Mouse (Mus musculus) myocyte (in vitro differentiated cells): ENCODE measurements at regions not wholly inside any gene's neighbourhood (a gene's known extent, or its start where the extent isn't known, plus 50 kb on each side); places are given as distances from the start of the nearest gene placed in this dataset.

Source experiments
- H3K27me3 ChIP-seq: one replicate; pipeline ENCODE4 v1.6.1; 2011; ENCODE audit not compliant: control insufficient read depth, insufficient read depth, insufficient read length
- H3K36me3 ChIP-seq: one replicate; pipeline ENCODE4 v1.6.1; 2011; ENCODE audit not compliant: control insufficient read depth, insufficient read depth
- H3K4me2 ChIP-seq: one replicate; pipeline ENCODE4 v1.6.1; 2011; ENCODE audit warnings: low read depth, control low read depth
- H3K4me3 ChIP-seq: one replicate; pipeline ENCODE4 v1.5.1; 2011; ENCODE audit warnings: mild to moderate bottlenecking, control low read depth, moderate library complexity
- H3K79me2 ChIP-seq: one replicate; pipeline ENCODE4 v1.6.1; 2011; ENCODE audit not compliant: control insufficient read depth, insufficient read depth
- H3ac ChIP-seq: one replicate; pipeline ENCODE4 v1.6.1; 2011; ENCODE audit not compliant: control insufficient read depth, insufficient read length
- CEBPB ChIP-seq: IDR thresholded peaks from 2 replicates; pipeline ENCODE4 v1.6.1; 2011; ENCODE audit warnings: mild to moderate bottlenecking, moderate library complexity; ENCODE audit not compliant: poor library complexity, insufficient read depth, severe bottlenecking
- E2F4 ChIP-seq: IDR thresholded peaks from one replicate; pipeline ENCODE4 v1.6.1; 2011; ENCODE audit warnings: mild to moderate bottlenecking, control low read depth, moderate library complexity; ENCODE audit not compliant: insufficient read depth
- MAX ChIP-seq: IDR thresholded peaks from one replicate; pipeline ENCODE4 v1.6.1; 2011; ENCODE audit warnings: low read depth, mild to moderate bottlenecking, control low read depth
- MYOD1 ChIP-seq, 3 experiments: IDR thresholded peaks; one replicate each; pipeline ENCODE4 v1.6.1; 2011; ENCODE audit warnings: control low read depth in 2 of 3, low read depth in 2 of 3, mild to moderate bottlenecking in 2 of 3, moderate library complexity in 1 of 3; ENCODE audit not compliant: insufficient read length in 2 of 3, control insufficient read depth in 1 of 3
- MYOG ChIP-seq, 3 experiments: IDR thresholded peaks; one replicate each; pipeline ENCODE4 v1.6.1; 2011; ENCODE audit warnings: control low read depth in 2 of 3, low read depth in 2 of 3, mild to moderate bottlenecking in 2 of 3; ENCODE audit not compliant: insufficient read length in 2 of 3, control insufficient read depth in 1 of 3, insufficient read depth in 1 of 3
- POLR2A ChIP-seq: IDR thresholded peaks from one replicate; pipeline ENCODE4 v1.6.1; 2011; ENCODE audit warnings: low read depth, mild to moderate bottlenecking, control low read depth, moderate library complexity; ENCODE audit not compliant: insufficient read length
- POLR2AphosphoS2 ChIP-seq: IDR thresholded peaks from one replicate; pipeline ENCODE4 v1.6.1; 2011; ENCODE audit warnings: low read depth, control low read depth; ENCODE audit not compliant: insufficient read length
- REST ChIP-seq: IDR thresholded peaks from one replicate; pipeline ENCODE4 v1.6.1; 2011; ENCODE audit warnings: mild to moderate bottlenecking, control low read depth, moderate library complexity; ENCODE audit not compliant: insufficient read depth, insufficient read length
- SRF ChIP-seq: IDR thresholded peaks from one replicate; pipeline ENCODE4 v1.6.1; 2011; ENCODE audit warnings: low read depth; ENCODE audit not compliant: control insufficient read depth, insufficient read length
- TCF12 ChIP-seq: IDR thresholded peaks from one replicate; pipeline ENCODE4 v1.6.1; 2011; ENCODE audit warnings: mild to moderate bottlenecking, control low read depth; ENCODE audit not compliant: poor library complexity, insufficient read depth, severe bottlenecking
- TCF3 ChIP-seq: IDR thresholded peaks from one replicate; pipeline ENCODE4 v1.6.1; 2011; ENCODE audit warnings: low read depth, control low read depth; ENCODE audit not compliant: insufficient read length
- USF1 ChIP-seq: IDR thresholded peaks from one replicate; pipeline ENCODE4 v1.6.1; 2011; ENCODE audit warnings: low read depth, mild to moderate bottlenecking, control low read depth, moderate library complexity

DNA sequence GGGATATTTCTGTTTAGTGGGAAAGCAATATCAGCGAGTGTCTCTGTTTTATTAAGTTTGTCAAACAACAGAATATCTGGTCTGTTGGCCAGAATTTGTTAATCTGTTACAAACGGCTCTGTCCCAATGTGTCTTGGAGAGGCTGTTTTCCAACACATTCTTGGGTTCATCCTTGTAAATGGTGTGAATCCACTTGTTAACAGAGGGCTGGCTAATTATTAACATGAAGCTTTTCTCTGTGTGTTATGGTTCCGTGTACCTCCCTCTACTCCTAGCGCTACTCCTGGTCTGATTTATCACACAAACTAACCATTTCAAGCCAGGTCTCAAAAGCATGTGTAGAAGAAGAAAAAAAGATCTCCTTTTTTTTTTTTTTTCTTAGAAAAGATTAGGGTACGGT, 60.4 kb downstream of the Pou3f3 start:
- H3K4me2 ChIP-seq = no peak overlapping the region
- H3K36me3 ChIP-seq = no peaks in the 10 kb centered on the region
- H3K27me3 ChIP-seq = no peaks in the 10 kb centered on the region
- H3ac ChIP-seq = no peak overlapping the region
- no peak overlapping the region for H3K4me3 ChIP-seq
- no peak for TF ChIP-seq MYOG (IDR thresholded peaks at IDR 0.05; ENCODE audit: control insufficient read depth in 1 of 3, insufficient read depth in 1 of 3, insufficient read length in 2 of 3, low read depth in 2 of 3)
- TF ChIP-seq TCF12 = no peak
- H3K79me2 ChIP-seq = no peaks in the 10 kb centered on the region

DNA sequence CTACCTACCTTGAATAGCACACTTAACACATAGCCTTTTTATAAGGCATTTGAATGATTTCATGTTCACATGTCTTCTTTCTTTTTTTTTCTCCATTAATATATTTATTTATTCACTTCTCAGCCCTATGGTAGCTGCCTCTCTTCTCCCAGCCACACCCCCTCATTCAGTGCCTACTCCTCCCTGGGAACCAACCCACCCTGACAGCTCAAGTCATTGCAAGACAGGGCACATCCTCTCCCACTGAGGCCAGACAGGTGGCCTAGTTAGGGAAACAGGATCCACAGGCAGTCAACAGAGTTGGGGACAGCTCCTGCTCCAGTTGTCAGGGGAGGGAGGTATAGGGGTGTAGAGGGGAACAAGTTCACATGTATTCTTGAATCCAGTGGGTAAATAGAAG, 60.9 kb downstream of the Pou3f3 start:
- no peak overlapping the region for H3ac ChIP-seq
- H3K4me3 ChIP-seq = no peak overlapping the region
- H3K79me2 ChIP-seq = no peaks in the 10 kb centered on the region
- H3K36me3 ChIP-seq = no peaks in the 10 kb centered on the region
- H3K27me3 ChIP-seq = no peaks in the 10 kb centered on the region
- TF ChIP-seq CEBPB = no peak
- TF ChIP-seq REST = no peak
- TF ChIP-seq SRF = no peak
- TF ChIP-seq E2F4 = no peak
- no peak for TF ChIP-seq MYOD1 (IDR thresholded peaks at IDR 0.05; ENCODE audit: control insufficient read depth in 1 of 3, insufficient read length in 2 of 3, low read depth in 2 of 3)
- no peak for TF ChIP-seq TCF12
- no peak for TF ChIP-seq MAX
- TF ChIP-seq MYOG (IDR thresholded peaks at IDR 0.05; ENCODE audit: control insufficient read depth in 1 of 3, insufficient read depth in 1 of 3, insufficient read length in 2 of 3, low read depth in 2 of 3) = no peak
- TF ChIP-seq POLR2A = no peak
- no peak for TF ChIP-seq TCF3
- TF ChIP-seq POLR2AphosphoS2 = no peak
- no peak overlapping the region for H3K4me2 ChIP-seq

- H3K36me3 ChIP-seq = no peaks in the 10 kb centered on the region
- H3K4me3 ChIP-seq = no peak overlapping the region
- H3K79me2 ChIP-seq = no peaks in the 10 kb centered on the region
- TF ChIP-seq TCF3 (peak; percentile 15), CEBPB (peak; percentile 76; the same call in 1 of the 2 replicates), TCF12 (peak; percentile 71), MYOG (IDR thresholded peaks at IDR 0.05; ENCODE audit: control insufficient read depth in 1 of 3, insufficient read depth in 1 of 3, insufficient read length in 2 of 3, low read depth in 2 of 3) (peak in 2 of 3 experiments; percentile 57 to 79), USF1 (peak; percentile 20), MYOD1 (IDR thresholded peaks at IDR 0.05; ENCODE audit: control insufficient read depth in 1 of 3, insufficient read length in 2 of 3, low read depth in 2 of 3) (peak; percentile 29 to 81 (median 67)), POLR2AphosphoS2 (no peak), SRF (no peak)
- H3ac ChIP-seq = no peak overlapping the region
- no peak overlapping the region for H3K4me2 ChIP-seq
- no peaks in the 10 kb centered on the region for H3K27me3 ChIP-seq
These were observed 67.9 kb downstream of the Pou3f3 start for GRCm38 (mm10) chr1:42763447-42763846.

DNA sequence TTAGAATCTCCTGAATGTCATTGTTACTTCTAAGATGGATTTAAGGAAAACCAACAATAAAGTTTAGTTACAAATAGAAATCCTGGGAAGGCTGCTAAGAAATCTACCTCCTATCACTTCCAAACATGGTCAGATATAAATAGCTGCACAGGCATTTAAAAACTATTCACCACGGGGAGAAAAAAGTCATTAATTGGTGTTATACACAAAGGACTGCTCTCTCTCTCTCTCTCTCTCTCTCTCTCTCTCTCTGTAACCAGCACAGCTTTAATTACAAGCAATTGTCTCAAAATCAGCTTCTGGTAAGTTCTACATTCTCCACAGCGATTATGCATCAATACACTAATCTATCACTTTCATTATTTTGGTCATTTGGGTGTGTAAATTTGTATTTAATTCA, 68.5 kb downstream of the Pou3f3 start:
- TF ChIP-seq POLR2AphosphoS2 (no peak), SRF (no peak), USF1 (no peak), POLR2A (no peak), CEBPB (no peak), MYOD1 (IDR thresholded peaks at IDR 0.05; ENCODE audit: control insufficient read depth in 1 of 3, insufficient read length in 2 of 3, low read depth in 2 of 3) (no peak), TCF12 (no peak), TCF3 (no peak), E2F4 (no peak), MAX (no peak), REST (no peak), MYOG (IDR thresholded peaks at IDR 0.05; ENCODE audit: control insufficient read depth in 1 of 3, insufficient read depth in 1 of 3, insufficient read length in 2 of 3, low read depth in 2 of 3) (no peak)

GRCm38 (mm10) chr1:42770085-42770484, 74.5 kb downstream of the Pou3f3 start:
- H3K4me3 ChIP-seq = no peak overlapping the region
- TF ChIP-seq POLR2AphosphoS2 = no peak
- no peak for TF ChIP-seq TCF3
- TF ChIP-seq CEBPB = no peak
- TF ChIP-seq E2F4 = no peak
- TF ChIP-seq MYOD1 (IDR thresholded peaks at IDR 0.05; ENCODE audit: control insufficient read depth in 1 of 3, insufficient read length in 2 of 3, low read depth in 2 of 3) = no peak
- no peak for TF ChIP-seq TCF12
- TF ChIP-seq USF1 = no peak
- no peak for TF ChIP-seq REST
- TF ChIP-seq MAX = no peak
- TF ChIP-seq SRF = no peak
- TF ChIP-seq MYOG (IDR thresholded peaks at IDR 0.05; ENCODE audit: control insufficient read depth in 1 of 3, insufficient read depth in 1 of 3, insufficient read length in 2 of 3, low read depth in 2 of 3) = no peak
- no peak overlapping the region for H3ac ChIP-seq
- H3K36me3 ChIP-seq = no peaks in the 10 kb centered on the region
- H3K4me2 ChIP-seq = no peak overlapping the region
- no peaks in the 10 kb centered on the region for H3K79me2 ChIP-seq
- no peaks in the 10 kb centered on the region for H3K27me3 ChIP-seq

More for the DNA sequence above, 68.5 kb downstream of the Pou3f3 start:
- Histone ChIP-seq H3ac (no peak overlapping the region), H3K36me3 (no peaks in the 10 kb centered on the region), H3K4me2 (no peak overlapping the region), H3K4me3 (no peak overlapping the region), H3K27me3 (no peaks in the 10 kb centered on the region), H3K79me2 (no peaks in the 10 kb centered on the region)
